Mouse (Mus musculus) lung, postnatal 14 days (tissue): Measurements from ENCODE around the gene Iscu.

ENCODE experiments used
- DNase-seq: peaks from one replicate; pipeline ENCODE4 v3.0.0; 2021

Gene Iscu

DNA sequence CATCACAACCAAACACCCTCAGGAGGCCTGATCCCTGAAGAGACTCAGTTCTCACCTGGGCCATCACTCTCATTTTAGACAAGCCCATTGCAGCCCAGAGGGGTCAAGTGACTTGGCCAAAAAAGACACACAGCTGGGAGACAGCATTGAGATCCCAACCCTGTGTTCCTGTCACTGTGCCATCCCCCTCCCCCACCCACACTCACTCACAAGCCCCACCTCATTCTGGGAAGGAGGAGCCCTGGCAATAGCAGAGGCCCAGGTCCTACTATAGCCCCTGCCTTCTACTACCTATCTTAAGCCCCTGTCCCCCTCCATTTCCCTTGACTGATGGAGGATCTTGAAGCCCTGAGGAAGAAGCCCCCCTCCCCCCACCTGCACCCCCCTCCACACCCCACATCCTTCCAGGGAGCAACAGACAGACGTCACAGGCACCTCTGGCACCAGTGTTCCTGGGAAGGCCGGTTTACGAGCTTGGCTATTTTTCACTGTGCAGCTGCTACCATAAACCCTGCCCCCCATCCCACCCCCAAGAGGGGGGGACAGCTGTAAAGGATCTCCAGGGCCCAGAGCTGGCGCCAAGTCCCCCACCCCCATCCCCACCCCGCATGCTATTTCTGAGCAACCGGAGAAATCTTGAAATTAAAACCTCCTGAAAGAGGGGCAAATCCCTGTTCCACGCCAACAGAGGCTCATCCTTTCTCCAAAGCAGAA, 16.7 kb downstream of the Iscu start:
- peak; percentile 57 for DNase-seq

DNA sequence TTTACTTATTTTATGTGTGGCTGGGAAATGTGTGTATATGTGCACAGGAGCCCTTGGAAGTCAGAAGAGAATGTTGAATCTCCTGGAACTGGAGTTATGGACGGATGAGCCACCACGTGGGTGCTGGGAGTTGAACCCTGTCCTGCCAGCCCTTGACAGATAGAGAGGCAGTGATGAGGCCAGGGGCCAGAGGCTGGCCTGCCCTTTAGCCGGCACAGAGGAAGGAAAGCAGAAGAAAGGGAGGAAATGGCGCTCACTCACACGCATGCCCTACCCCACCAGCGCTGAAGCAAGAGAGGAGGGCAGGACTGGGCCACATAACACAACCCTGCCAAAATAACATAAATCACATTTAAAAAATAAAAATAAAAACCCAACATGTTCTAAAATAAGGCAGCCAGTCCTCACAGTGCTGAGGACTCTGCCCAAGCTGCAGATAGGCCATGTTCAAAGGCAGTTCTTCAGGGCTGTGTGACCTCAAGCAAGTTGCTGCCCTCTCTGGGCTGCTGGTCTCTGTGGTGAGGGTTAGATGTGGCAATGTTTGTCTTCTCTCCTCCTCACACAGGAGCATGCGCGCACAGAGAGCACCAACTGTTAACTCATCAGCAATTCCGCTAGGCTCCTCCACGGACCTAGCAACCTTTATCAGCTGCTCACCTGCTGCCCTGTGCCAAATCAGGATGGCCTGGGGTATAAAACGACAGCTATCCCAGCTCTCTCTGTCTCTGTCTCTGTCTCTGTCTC, 18.1 kb downstream of the Iscu start:
- DNase-seq: peak; percentile 41

GRCm38 (mm10) chr5:113791197-113792095, 18.9 kb downstream of the Iscu start:
- DNase-seq: no peak

- no peak for DNase-seq
These were observed 24.0 kb downstream of the Iscu start for GRCm38 (mm10) chr5:113796401-113797148.

GRCm38 (mm10) chr5:113797149-113797882, 24.8 kb downstream of the Iscu start:
- no peak for DNase-seq

DNA sequence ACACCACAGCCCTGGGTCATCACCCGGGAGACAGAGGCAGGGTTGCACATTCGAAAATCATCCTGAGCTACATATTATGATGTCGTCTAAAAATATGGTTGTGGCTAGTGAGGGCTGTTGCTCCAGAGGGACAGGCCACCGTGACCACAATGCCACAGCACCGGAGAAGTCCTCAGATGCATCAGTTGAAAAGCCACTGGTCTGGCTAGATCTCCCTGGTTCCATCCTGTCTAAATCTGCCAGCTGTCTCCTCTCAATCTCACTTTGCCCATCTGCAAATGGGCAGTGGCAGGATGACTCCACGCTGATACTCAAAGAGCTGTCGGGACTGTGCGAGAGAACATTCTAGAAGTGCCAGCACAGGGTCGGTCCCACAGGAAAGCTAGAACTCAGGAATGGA, 26.0 kb downstream of the Iscu start:
- no peak for DNase-seq

GRCm38 (mm10) chr5:113799691-113800090, 27.1 kb downstream of the Iscu start:
- no peak for DNase-seq

DNA sequence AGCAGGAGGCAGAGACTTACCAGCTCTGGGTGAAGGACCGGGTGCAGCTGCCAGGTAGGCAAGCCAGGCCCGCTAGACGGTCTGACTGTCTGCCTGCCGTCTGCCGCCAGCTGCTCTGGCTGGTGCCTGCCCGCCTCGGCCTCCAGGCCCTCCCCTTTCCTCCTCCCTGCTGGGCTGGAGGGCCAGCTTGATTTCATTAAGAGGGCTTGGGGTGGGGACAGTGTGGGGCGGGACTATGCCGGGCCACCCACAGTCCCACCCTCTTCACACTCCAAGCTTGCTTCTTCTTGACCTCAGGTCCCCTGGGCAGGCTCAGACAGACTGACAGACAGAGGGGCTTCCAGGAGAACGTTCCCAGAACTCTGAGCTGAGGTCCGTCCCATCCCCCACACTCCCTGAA, 27.7 kb downstream of the Iscu start, which contains the start of gene Tmem119:
Gene Tmem119, minus strand, starts transcription at position 237 of the 400 bp plus-strand sequence.
- peak; percentile 57 for DNase-seq

GRCm38 (mm10) chr5:113804395-113804966, 31.9 kb downstream of the Iscu start:
- no peak for DNase-seq

- DNase-seq: no peak
These were observed 32.8 kb downstream of the Iscu start for GRCm38 (mm10) chr5:113805301-113805700.

GRCm38 (mm10) chr5:113806414-113806813, 33.9 kb downstream of the Iscu start:
- no peak for DNase-seq

- DNase-seq: no peak
These were observed 35.2 kb downstream of the Iscu start for GRCm38 (mm10) chr5:113807712-113808111.

DNA sequence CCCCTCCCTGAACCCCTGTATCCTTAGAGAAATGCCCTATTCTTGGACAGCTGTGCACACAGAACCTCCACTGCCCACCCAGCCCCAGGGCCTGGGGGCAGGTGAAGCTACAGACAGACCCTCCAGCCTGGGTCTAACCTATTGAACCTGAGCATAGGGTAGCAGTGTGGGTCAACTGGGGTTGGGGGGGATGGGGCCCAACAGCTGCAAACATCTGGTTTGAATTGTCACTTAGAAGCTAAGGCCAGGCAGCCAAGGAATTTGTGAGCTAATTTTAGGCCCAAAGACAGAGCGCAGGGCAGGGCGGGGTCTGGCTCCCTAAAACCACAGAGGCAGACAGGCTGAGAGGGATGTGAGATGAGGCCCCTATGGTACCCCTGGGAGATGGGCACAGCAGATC, 35.6 kb downstream of the Iscu start:
- DNase-seq: peak; percentile 38

- no peak for DNase-seq
These were observed 37.6 kb downstream of the Iscu start for GRCm38 (mm10) chr5:113810111-113810510.

GRCm38 (mm10) chr5:113811824-113812420, 39.4 kb downstream of the Iscu start:
- peak; percentile 39 for DNase-seq

GRCm38 (mm10) chr5:113812638-113813037, 40.1 kb downstream of the Iscu start:
- no peak for DNase-seq

DNA sequence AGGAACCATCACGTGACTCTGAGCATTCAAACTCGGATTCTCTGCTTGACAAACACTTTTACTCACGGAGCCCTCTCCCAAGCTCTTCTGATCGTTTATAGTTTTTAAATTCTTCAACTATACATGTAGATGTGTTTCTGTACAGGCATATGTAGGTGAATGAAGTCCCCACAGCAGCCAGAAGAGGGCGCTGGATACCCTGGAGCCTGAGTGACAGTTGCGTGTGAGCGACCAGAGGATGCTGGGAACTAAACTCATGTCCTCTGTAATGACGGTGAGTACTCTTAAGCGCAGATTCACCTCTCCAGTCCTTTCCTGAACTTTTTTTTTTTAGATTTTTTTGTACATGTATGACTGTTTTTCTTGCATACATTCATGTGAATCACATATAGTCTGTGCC, 41.1 kb downstream of the Iscu start:
- no peak for DNase-seq

DNA sequence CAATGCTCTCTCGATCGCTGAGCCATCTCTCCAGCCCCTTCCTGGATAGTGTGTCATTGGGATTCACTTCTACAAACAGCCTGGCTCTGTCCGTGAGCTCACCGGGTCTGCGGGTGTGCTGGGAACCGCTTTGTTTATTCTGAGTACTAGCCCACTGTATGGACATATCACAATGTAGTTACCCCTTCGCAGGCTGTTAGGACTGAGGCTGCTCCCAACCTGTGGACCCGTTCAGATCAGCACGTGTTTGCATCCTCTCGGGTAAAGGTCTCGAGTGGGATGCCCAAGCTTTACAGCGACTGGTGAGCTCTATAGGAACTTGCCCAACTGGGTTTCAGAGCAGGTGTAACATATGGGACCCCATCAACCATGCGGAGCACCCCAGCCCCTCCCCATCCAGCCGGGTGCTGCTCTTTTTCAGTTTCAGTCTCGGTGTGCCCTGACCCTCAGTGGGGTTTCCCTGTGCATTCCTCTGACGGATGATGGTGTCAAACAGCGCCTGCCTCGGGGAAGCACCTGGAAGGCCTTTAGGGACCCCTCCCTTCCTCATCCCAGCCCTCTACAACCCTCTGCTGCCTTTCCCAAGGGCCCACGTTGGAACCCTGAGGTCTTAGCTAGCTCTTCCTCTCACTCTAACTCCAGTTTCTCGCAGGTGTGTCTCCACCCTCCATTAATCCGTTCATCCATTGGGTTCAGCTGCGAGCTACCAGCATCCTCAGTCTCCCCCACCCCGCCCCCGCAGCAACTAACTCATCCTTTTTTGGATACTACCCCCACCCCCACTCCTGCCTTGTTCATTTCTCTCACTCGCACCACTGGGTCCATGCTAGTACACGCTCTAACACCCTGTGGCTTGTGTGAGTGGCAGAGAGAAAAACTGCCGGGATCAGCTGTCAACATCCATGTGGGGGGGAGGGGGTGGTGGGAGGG, 41.8 kb downstream of the Iscu start:
- DNase-seq: no peak

DNA sequence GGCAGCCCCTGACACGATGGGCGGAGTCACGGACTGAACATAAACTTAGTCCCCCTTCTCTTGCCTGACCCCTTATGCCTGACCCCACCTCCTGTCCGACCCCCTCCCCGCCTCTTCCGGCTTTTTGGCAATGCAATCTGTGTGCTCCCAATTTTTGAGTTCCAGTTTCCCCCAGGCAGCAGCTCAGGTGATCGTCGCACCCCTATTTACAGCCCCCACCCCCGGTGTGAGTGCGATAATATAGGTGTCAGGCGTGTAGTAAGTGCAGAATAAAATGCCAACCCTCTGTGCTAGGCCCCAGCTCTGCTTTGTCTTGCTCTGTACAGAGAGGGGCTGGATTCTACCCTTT, 42.5 kb downstream of the Iscu start:
- DNase-seq: no peak

DNA sequence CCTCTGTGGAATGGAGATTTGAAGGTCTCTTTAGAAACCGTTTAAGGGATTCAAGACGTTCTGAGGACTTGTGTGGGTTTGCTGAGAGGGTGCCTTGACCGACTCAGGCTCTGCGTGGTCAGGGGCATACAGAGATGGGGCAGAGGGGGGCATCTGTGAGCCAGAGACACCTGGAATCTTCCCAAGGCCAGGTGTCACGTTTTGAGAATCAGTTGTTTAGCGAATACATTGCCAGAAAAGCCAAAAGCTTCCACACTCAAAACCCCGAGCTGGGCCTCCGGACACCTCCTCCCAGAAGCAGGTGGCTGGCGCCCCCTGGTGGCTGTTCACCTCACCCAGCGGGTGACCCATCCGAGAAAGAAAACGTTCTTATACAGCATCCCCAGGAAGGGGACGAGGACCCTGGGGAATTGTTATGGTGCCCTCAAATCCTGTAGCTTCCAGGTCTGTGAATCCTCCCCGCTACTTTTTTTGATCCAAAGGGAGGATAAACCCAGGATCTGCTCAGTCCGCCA, 43.1 kb downstream of the Iscu start:
- DNase-seq: peak; percentile 86
